8 mouse cellular contexts compared by ENCODE assay signal in genomic region chr13:46669620-46670271, GRCm38 (mm10). TPM values are rescaled to one million over a fixed set of nuclear protein-coding genes. Genes with fewer than 3 reads are reported as not detected.
DNase-seq lines count a peak whose midpoint lies in the region; ATAC-seq and TF ChIP-seq lines count a peak whose summit lies in the region.

No protein-coding gene starts in this region.

- H3K36me3 ChIP-seq in heart, postnatal 0 days (replicated peaks; ENCODE audit: control insufficient read depth, insufficient read depth, low read length), result peaks cover 26% of the 10 kb centered on the region
- H3K36me3 ChIP-seq in liver, adult 2 months (ENCODE audit: control insufficient read depth, insufficient read depth, low read length), result peaks cover 17% of the 10 kb centered on the region
- peaks cover 7% of the 10 kb centered on the region for H3K36me3 ChIP-seq in myocyte (ENCODE audit: control insufficient read depth, insufficient read depth)

- TF ChIP-seq CTCF in cerebellum, adult 2 months (IDR thresholded peaks at IDR 0.05; ENCODE audit: borderline replicate concordance, insufficient read depth, low read depth, low read length), result no peak
- no peak for TF ChIP-seq CTCF in cortical plate, adult 2 months (IDR thresholded peaks at IDR 0.05; ENCODE audit: extremely low read depth, insufficient read depth, low read length)
- TF ChIP-seq CTCF in heart, postnatal 0 days (IDR thresholded peaks at IDR 0.05; ENCODE audit: low read depth), result peak; percentile 8
- no peak for TF ChIP-seq CTCF in liver, adult 2 months (IDR thresholded peaks at IDR 0.05; ENCODE audit: low read depth, low read length)

- peaks cover 7% of the 10 kb centered on the region for H3K79me2 ChIP-seq in liver, adult 2 months (ENCODE audit: control insufficient read depth, insufficient read depth, low read length)
- H3K79me2 ChIP-seq in myocyte (ENCODE audit: control insufficient read depth, insufficient read depth), result peaks cover 17% of the 10 kb centered on the region

- H3K4me1 ChIP-seq in cerebellum, adult 2 months (ENCODE audit: control insufficient read depth, insufficient read depth, low read length), result peaks cover 3% of the 10 kb centered on the region; the same call in 1 of the 2 replicates
- no peaks in the 10 kb centered on the region for H3K4me1 ChIP-seq in cortical plate, adult 2 months (ENCODE audit: control insufficient read depth, insufficient read depth, low read length)
- H3K4me1 ChIP-seq in heart, postnatal 0 days (ENCODE audit: control insufficient read depth, insufficient read depth), result peaks cover 14% of the 10 kb centered on the region
- H3K4me1 ChIP-seq in liver, adult 2 months (ENCODE audit: control insufficient read depth, insufficient read depth, low read length), result peaks cover 4% of the 10 kb centered on the region; the same call in 1 of the 2 replicates

- no peaks in the 10 kb centered on the region for H3K27me3 ChIP-seq in cerebellum, adult 2 months (ENCODE audit: control insufficient read depth, insufficient read depth, low read length)
- H3K27me3 ChIP-seq in heart, postnatal 0 days (ENCODE audit: control insufficient read depth, insufficient read depth, low read length), result no peaks in the 10 kb centered on the region
- no peaks in the 10 kb centered on the region for H3K27me3 ChIP-seq in liver, adult 2 months (ENCODE audit: control insufficient read depth, insufficient read depth, low read length)
- no peaks in the 10 kb centered on the region for H3K27me3 ChIP-seq in myocyte (ENCODE audit: control insufficient read depth, insufficient read depth, insufficient read length)

- no peak for TF ChIP-seq EP300 in heart, postnatal 0 days (IDR thresholded peaks at IDR 0.05; ENCODE audit: low read depth)

- no peak for TF ChIP-seq POLR2A in cerebellum, adult 2 months (IDR thresholded peaks at IDR 0.05; ENCODE audit: borderline replicate concordance, insufficient read depth, low read length)
- no peak for TF ChIP-seq POLR2A in cortical plate, adult 2 months (IDR thresholded peaks at IDR 0.05; ENCODE audit: extremely low read depth, insufficient read depth, low read length)
- TF ChIP-seq POLR2A in liver, adult 2 months (IDR thresholded peaks at IDR 0.05; ENCODE audit: extremely low read depth, insufficient read depth, low read length), result no peak
- TF ChIP-seq POLR2A in myocyte (IDR thresholded peaks at IDR 0.05; ENCODE audit: insufficient read length, low read depth), result no peak

- H3K4me2 ChIP-seq in heart, postnatal 0 days (ENCODE audit: low read depth, low read length), result peak overlapping the region; percentile 97
- peak overlapping the region; percentile 27 for H3K4me2 ChIP-seq in myocyte (ENCODE audit: low read depth)

- peak; percentile 58 for ATAC-seq in heart, postnatal 0 days (ENCODE audit: insufficient read depth, low read depth)

- peak overlapping the region; percentile 85 for H3K9ac ChIP-seq in heart, postnatal 0 days (replicated peaks; ENCODE audit: low read depth, low read length)
- H3K9ac ChIP-seq in liver, adult 2 months (ENCODE audit: low read depth, low read length), result peak overlapping the region; percentile 98

- H3K4me3 ChIP-seq in cerebellum, adult 2 months (replicated peaks; ENCODE audit: insufficient read depth, low read depth, low read length), result peak overlapping the region; percentile 99
- H3K4me3 ChIP-seq in cortical plate, adult 2 months (ENCODE audit: insufficient read depth, low read length), result peak overlapping the region; percentile 52
- H3K4me3 ChIP-seq in heart, postnatal 0 days (ENCODE audit: low read depth, low read length), result peak overlapping the region; percentile 94
- H3K4me3 ChIP-seq in liver, adult 2 months (ENCODE audit: insufficient read depth, low read depth, low read length), result peak overlapping the region; percentile 99
- peak overlapping the region; percentile 41 for H3K4me3 ChIP-seq in myocyte

- H3ac ChIP-seq in myocyte (ENCODE audit: control insufficient read depth, insufficient read length), result peak overlapping the region; percentile 33

- peak in 1 of 2 experiments; percentile 36 for DNase-seq in cerebellum, adult 2 months
- DNase-seq in cerebellum, adult 8-10 months, result no peak
- DNase-seq in CD4-positive, CD25-positive, alpha-beta regulatory T cell, adult 2 months (ENCODE audit: low read depth, low spot score), result peak; percentile 70
- DNase-seq in heart, postnatal 0 days (ENCODE audit: low spot score), result no peak
- DNase-seq in liver, adult 2 months (ENCODE audit: extremely low read depth, low read depth, low spot score), result no peak
- peak; percentile 58 for DNase-seq in thymus, postnatal 25 days

- peak overlapping the region; percentile 40; the same call in 1 of the 2 replicates for H3K27ac ChIP-seq in cerebellum, adult 2 months (ENCODE audit: insufficient read depth, low read length)
- H3K27ac ChIP-seq in cortical plate, adult 2 months (ENCODE audit: insufficient read depth, low read length), result peak overlapping the region; percentile 76
- peak overlapping the region; percentile 82 for H3K27ac ChIP-seq in heart, postnatal 0 days (ENCODE audit: low read depth)
- peak overlapping the region; percentile 64 for H3K27ac ChIP-seq in liver, adult 2 months (replicated peaks; ENCODE audit: insufficient read depth, low read depth, low read length)

- H3K9me3 ChIP-seq in heart, postnatal 0 days (replicated peaks; ENCODE audit: control insufficient read depth, low read length), result no peaks in the 10 kb centered on the region

- WGBS in cerebellum, adult 2 months, result under 1% methylated on average over 93 of the region's 96 CpGs
- WGBS in heart, postnatal 0 days, result under 1% methylated on average over 59 of the region's 96 CpGs
- under 1% methylated on average over 73 of the region's 96 CpGs for WGBS in liver, adult 2 months

TF ChIP-seq in myocyte, 11 proteins besides CTCF, POLR2A, EP300 and RAD21:
- TF ChIP-seq MYOG (IDR thresholded peaks at IDR 0.05; ENCODE audit: control insufficient read depth in 1 of 3, insufficient read depth in 1 of 3, insufficient read length in 2 of 3, low read depth in 2 of 3) (peak in 1 of 3 experiments; percentile 22), CEBPB (IDR thresholded peaks at IDR 0.05; ENCODE audit: insufficient read depth, poor library complexity, severe bottlenecking) (no peak), MYOD1 (IDR thresholded peaks at IDR 0.05; ENCODE audit: control insufficient read depth in 1 of 3, insufficient read length in 2 of 3, low read depth in 2 of 3) (peak in 1 of 3 experiments; percentile 62)
TF ChIP-seq in myocyte: peak in this region for 2.

RNA-seq across cellular contexts. Expression of gene Fam8a1, which starts 0.4 kb away (rescaled TPM):
- polyA plus RNA-seq in cerebellum, adult 2 months (2012; rRNA removed), result 38.7 and 41.9 TPM in 2 replicates
- polyA plus RNA-seq in cortical plate, adult 2 months (2012; rRNA removed), result 45.6 and 46.1 TPM in 2 replicates
- total RNA-seq in heart, postnatal 0 days (2014; rRNA removed; ENCODE audit: low replicate concordance), result 15.5 and 24.9 TPM in 2 replicates
- 8.0 and 8.5 TPM in 2 replicates for polyA plus RNA-seq in heart, postnatal 0 days (2015; fragmentation: Nextera tagmentation; extraction: Ambion mirVana)
- 38.7 and 39.3 TPM in 2 replicates for total RNA-seq in liver, adult 2 months (2014; rRNA removed)
- polyA plus RNA-seq in liver, adult 2 months (2012; rRNA removed), result 16.5 and 19.2 TPM in 2 replicates
- polyA plus RNA-seq in myocyte (2012; fragmentation: generic; extraction: Trizol), result 15.7 TPM

RNA-seq across cellular contexts. Expression of gene Nup153, which starts 58.0 kb away (rescaled TPM):
- 33.8 and 36.9 TPM in 2 replicates for polyA plus RNA-seq in cerebellum, adult 2 months (2012; rRNA removed)
- polyA plus RNA-seq in cortical plate, adult 2 months (2012; rRNA removed), result 28.4 and 31.9 TPM in 2 replicates
- 24.7 and 26.6 TPM in 2 replicates for total RNA-seq in heart, postnatal 0 days (2014; rRNA removed; ENCODE audit: low replicate concordance)
- polyA plus RNA-seq in heart, postnatal 0 days (2015; fragmentation: Nextera tagmentation; extraction: Ambion mirVana), result 5.3 and 5.7 TPM in 2 replicates
- total RNA-seq in liver, adult 2 months (2014; rRNA removed), result 25.6 and 28.8 TPM in 2 replicates
- polyA plus RNA-seq in liver, adult 2 months (2012; rRNA removed), result 13.8 and 25.0 TPM in 2 replicates
- 11.6 TPM for polyA plus RNA-seq in myocyte (2012; fragmentation: generic; extraction: Trizol)

Comparison
In these comparisons a context has a peak if more than half of its experiments do, and no peak if none do; other contexts are left out.
1. DNase-seq: peak in CD4-positive, CD25-positive, alpha-beta regulatory T cell, adult 2 months (single experiment) and thymus, postnatal 25 days (single experiment); none in cerebellum, adult 8-10 months (single experiment), heart, postnatal 0 days (single experiment) and liver, adult 2 months (single experiment).
2. H3K4me3 ChIP-seq: peak in every context shown above with its lines; median percentile 99 in cerebellum, adult 2 months; 99 in liver, adult 2 months; 94 in heart, postnatal 0 days; 52 in cortical plate, adult 2 months; 41 in myocyte.
3. Peak in every context shown above with its lines, with median percentiles within 50 percentile points of each other: H3K27ac ChIP-seq.